Mouse (Mus musculus) forebrain, postnatal 0 days (tissue): ENCODE results near the gene Ctso. TPM values are rescaled to one million over a fixed set of nuclear protein-coding genes. Genes with fewer than 3 reads are reported as not detected.
A peak's percentile ranks its signal among the peaks of the same experiment; 100 is the strongest.

Experiments
- ATAC-seq: fragments of 200-750 bp; cut with Nextera tagmentation; 2 replicates; pipeline ENCODE4 v1.8.0; 2017; ENCODE audit warnings: mild to moderate bottlenecking, moderate library complexity
- DNase-seq: peaks from one replicate; pipeline ENCODE4 v3.0.0-alpha.2; 2015
- H3K27ac ChIP-seq: fragments of 300-500 bp; sonication (generic); 2 replicates; pipeline ENCODE4 v1.5.1; 2014; ENCODE audit warnings: low read depth, mild to moderate bottlenecking, antibody characterized with exemption, low read length, moderate library complexity, mixed read lengths
- H3K27me3 ChIP-seq: fragments of 300-500 bp; sonication (generic); 2 replicates; pipeline ENCODE4 v1.6.1; 2014; ENCODE audit warnings: mild to moderate bottlenecking, low read length, mixed read lengths; ENCODE audit not compliant: insufficient read depth
- H3K36me3 ChIP-seq: fragments of 300-500 bp; sonication (generic); 2 replicates; pipeline ENCODE4 v1.6.1; 2014; ENCODE audit warnings: mild to moderate bottlenecking, moderate library complexity; ENCODE audit not compliant: insufficient read depth
- H3K4me1 ChIP-seq: fragments of 300-500 bp; sonication (generic); 2 replicates; pipeline ENCODE4 v1.6.1; 2014; ENCODE audit warnings: antibody characterized with exemption; ENCODE audit not compliant: insufficient read depth
- H3K4me2 ChIP-seq: fragments of 300-500 bp; sonication (generic); 2 replicates; pipeline ENCODE4 v1.6.1; 2014; ENCODE audit warnings: low read depth, mild to moderate bottlenecking, moderate library complexity
- H3K4me3 ChIP-seq: fragments of 300-500 bp; sonication (generic); 2 replicates; pipeline ENCODE4 v1.5.1; 2014; ENCODE audit warnings: low read depth, low read length, mixed read lengths
- H3K9ac ChIP-seq: fragments of 300-500 bp; sonication (generic); 2 replicates; pipeline ENCODE4 v1.6.1; 2014; ENCODE audit warnings: mild to moderate bottlenecking
- H3K9me3 ChIP-seq: fragments of 300-500 bp; sonication (generic); 2 replicates; pipeline ENCODE4 v1.6.1; 2016; ENCODE audit warnings: low read length
- CTCF ChIP-seq: sonication (generic); IDR thresholded peaks from 2 replicates; pipeline ENCODE4 v1.5.1; 2016; ENCODE audit warnings: antibody characterized with exemption, control low read depth, low read depth
- WGBS: fragments of 180-500 bp; shearing (Covaris S2); extraction: QIAGEN DNeasy Blood & Tissue Kit; methylation state at CpG from one replicate; pipeline ENCODE4 v1.1.7; 2014; 5-methylcytosine and 5-hydroxymethylcytosine counted together
- polyA plus RNA-seq: library from polyadenylated mRNA; unstranded; fragments of >200 nt; fragmentation: Nextera tagmentation; extraction: Ambion mirVana; gene quantifications from 2 replicates; pipeline ENCODE4 v1.2.1, GENCODE M21; 2015
- total RNA-seq: library from RNA; depleted of rRNA; stranded (reverse); fragments of >200 nt; gene quantifications from 2 replicates; pipeline ENCODE4 v1.2.3, GENCODE M21; 2014

The Ctso gene
- total and polyA plus RNA-seq, 2 experiments from 2014 or later = 6.1 to 13.6 TPM

DNA sequence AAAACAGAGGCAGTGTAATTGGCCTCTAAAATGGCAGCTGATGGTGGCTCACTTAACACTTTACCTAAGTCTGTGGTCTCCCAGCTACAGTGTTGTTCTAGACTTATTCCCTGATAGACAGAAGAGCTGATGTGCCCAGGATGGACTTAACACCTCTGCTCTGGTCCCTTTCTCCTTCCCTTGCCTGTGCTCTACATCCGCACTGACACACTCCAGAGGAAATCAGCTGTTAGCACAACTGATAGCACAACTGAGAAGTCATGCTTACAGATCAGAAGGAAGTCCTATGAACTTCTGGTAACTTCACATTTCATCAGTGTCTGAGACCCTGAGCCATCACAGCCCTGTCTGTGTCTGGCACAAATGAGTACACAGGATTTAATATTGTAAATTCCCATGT lies 3.3 kb upstream of the Ctso start:
- Histone ChIP-seq H3K36me3 (no peaks in the 10 kb centered on the region), H3K4me3 (no peak overlapping the region), H3K4me2 (no peak overlapping the region), H3K4me1 (peaks cover 3% of the 10 kb centered on the region; the same call in 1 of the 2 replicates), H3K27me3 (no peaks in the 10 kb centered on the region), H3K9ac (no peak overlapping the region), H3K9me3 (no peaks in the 10 kb centered on the region), H3K27ac (no peak overlapping the region)
- DNase-seq = no peak
- TF ChIP-seq CTCF = no peak
- WGBS = 93% methylated on average over 1 of the region's 1 CpGs
- ATAC-seq = no peak

DNA sequence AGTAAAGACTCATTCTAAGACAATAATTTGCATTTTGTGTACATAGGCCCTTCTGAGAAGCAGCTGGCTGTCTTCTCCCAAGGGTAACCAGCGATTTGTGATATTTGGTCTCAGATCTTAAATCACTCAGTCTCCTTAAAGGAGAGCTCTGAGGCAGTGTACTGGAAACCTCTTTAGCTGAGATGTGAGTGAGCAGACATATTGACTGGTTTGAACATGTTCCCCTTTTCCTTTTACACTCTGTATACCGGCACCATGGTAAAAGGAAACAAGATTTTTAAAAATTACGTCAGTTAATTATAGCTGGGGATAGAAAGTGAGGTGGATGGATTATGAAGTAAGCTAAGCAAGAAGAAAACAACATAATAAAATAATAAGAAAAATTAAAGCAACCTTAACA lies 706 bp upstream of the Ctso start:
- ATAC-seq (no peak), DNase-seq (no peak)
- Histone ChIP-seq H3K4me1 (peaks cover 3% of the 10 kb centered on the region; the same call in 1 of the 2 replicates), H3K4me3 (no peak overlapping the region), H3K27ac (no peak overlapping the region), H3K4me2 (0 out of 2 replicates have a peak overlapping the region, but pooled peaks have one; percentile 66), H3K36me3 (no peaks in the 10 kb centered on the region), H3K9ac (0 out of 2 replicates have a peak overlapping the region, but pooled peaks have one; percentile 75), H3K9me3 (no peaks in the 10 kb centered on the region), H3K27me3 (no peaks in the 10 kb centered on the region)
- no peak for TF ChIP-seq CTCF
- 61% methylated on average over 3 of the region's 3 CpGs for WGBS

DNA sequence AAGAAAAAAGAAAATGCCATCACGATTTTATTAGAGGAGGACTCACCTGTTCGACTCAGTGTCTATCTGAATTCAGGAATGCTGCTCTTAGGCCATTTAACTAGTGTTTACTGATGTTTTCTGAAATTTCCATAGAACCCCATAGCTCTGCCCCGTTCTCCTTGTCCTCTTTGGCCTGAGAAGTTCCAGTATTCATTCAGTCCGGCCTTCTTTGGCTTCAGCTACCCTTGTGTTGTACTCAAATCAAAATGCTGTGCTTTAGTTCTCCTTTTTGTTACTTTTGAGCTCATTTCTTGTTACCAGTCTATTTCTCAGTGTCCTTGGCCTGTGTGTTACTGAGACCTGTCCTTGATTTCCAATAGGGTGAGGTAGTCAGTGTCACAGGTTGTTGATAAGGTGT lies 947 bp downstream of the Ctso start:
- no peak for ATAC-seq
- Histone ChIP-seq H3K9me3 (no peaks in the 10 kb centered on the region), H3K9ac (no peak overlapping the region), H3K36me3 (no peaks in the 10 kb centered on the region), H3K4me1 (peaks cover 3% of the 10 kb centered on the region; the same call in 1 of the 2 replicates), H3K27me3 (no peaks in the 10 kb centered on the region), H3K27ac (no peak overlapping the region), H3K4me2 (no peak overlapping the region), H3K4me3 (no peak overlapping the region)
- no peak for DNase-seq
- WGBS = 78% methylated on average over 4 of the region's 4 CpGs
- no peak for TF ChIP-seq CTCF

DNA sequence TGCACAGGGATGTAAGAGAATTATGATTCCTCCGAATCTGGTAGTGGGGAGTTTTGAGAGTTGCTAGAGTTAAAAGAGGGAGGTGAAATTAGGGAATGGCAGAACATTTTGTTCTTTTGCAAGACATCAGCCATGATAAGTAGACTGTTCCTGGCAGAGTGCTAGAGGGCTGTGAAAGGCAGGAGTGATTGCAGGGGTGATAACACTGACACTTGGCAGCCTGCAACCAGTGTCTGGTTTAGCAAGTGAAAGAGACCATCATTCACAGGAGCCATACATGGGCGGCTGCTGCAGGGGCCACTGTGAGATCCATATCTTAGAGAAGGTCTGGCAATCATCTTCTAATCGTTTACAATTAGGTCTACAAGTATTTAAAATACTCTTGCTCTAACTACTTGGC lies 6.5 kb downstream of the Ctso start:
- 79% methylated on average over 3 of the region's 3 CpGs for WGBS
- Histone ChIP-seq H3K4me3 (no peak overlapping the region), H3K9me3 (no peaks in the 10 kb centered on the region), H3K9ac (no peak overlapping the region), H3K27me3 (no peaks in the 10 kb centered on the region), H3K27ac (no peak overlapping the region), H3K36me3 (no peaks in the 10 kb centered on the region), H3K4me2 (no peak overlapping the region), H3K4me1 (no peaks in the 10 kb centered on the region)
- ATAC-seq (no peak), DNase-seq (no peak)
- no peak for TF ChIP-seq CTCF

DNA sequence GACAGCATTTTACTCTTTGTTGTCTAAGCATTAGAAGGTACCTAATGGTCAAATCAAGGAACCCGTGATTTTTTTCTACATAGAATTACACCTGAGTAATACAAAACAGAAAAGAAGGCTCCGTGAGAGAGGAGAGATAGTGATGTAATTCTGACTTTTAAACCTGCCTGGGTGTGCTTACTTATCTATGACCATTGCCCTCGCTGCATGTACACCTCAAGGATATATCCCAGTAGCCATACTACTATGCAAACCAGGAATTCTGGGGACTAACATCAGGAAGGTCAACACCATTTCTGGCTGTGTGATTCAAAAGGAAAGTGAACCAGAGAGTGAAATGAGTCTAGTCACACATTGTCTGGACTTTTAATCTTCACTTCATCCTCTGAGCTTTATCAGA lies 9.9 kb downstream of the Ctso start:
- Histone ChIP-seq H3K27me3 (no peaks in the 10 kb centered on the region), H3K36me3 (no peaks in the 10 kb centered on the region), H3K4me2 (no peak overlapping the region), H3K4me1 (no peaks in the 10 kb centered on the region), H3K4me3 (no peak overlapping the region), H3K9me3 (no peaks in the 10 kb centered on the region), H3K9ac (no peak overlapping the region), H3K27ac (no peak overlapping the region)
- WGBS = 91% methylated on average over 3 of the region's 3 CpGs
- no peak for ATAC-seq
- DNase-seq = no peak
- no peak for TF ChIP-seq CTCF

DNA sequence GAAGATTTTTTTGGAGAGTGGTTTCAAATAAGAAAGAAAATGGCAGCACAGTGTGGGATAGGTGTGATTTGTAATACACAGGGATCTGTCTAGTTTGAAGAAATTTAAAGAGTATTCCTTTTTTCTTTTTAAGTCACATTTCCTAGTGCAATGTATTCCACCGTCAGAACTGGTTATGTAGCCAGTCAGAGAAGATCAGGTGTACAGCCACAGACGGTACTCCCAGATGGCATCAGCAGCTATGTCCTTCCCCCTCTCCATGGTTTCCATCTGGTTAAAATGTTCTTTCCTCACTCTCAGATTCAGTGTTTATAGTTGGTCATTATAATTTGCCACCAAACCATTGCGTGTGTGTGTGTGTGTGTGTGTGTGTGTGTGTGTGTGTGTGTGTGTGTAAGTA lies 10.7 kb downstream of the Ctso start:
- no peak for ATAC-seq
- Histone ChIP-seq H3K4me1 (no peaks in the 10 kb centered on the region), H3K4me3 (no peak overlapping the region), H3K36me3 (no peaks in the 10 kb centered on the region), H3K4me2 (no peak overlapping the region), H3K9ac (no peak overlapping the region), H3K27ac (no peak overlapping the region), H3K27me3 (no peaks in the 10 kb centered on the region), H3K9me3 (no peaks in the 10 kb centered on the region)
- WGBS = 75% methylated on average over 3 of the region's 3 CpGs
- no peak for TF ChIP-seq CTCF
- DNase-seq = no peak

DNA sequence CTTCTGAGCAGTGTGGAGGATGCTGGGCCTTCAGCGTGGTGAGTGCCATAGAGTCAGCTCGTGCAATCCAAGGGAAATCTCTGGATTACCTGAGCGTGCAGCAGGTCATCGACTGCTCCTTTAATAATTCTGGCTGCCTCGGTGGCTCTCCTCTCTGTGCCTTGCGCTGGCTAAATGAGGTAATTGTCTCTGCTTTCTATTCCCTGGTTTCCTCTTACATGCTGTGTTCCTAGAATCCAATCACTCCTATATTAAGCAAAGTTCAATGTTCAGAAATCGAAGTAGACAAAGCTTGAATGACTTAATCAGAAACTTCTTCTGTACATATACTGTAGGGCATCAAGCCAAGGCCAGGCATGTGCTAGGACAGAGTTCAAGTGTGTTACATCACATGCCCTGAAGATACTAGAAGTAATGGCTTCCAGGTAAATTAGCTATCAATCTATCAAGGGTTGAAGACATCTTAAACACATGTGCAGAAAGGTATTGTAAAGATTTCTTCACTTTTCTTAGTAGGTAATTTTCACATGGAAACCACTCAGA lies 12.5 kb downstream of the Ctso start:
- no peaks in the 10 kb centered on the region for H3K9me3 ChIP-seq
- 91% methylated on average over 7 of the region's 7 CpGs for WGBS
- TF ChIP-seq CTCF = no peak
- H3K27ac ChIP-seq = no peak overlapping the region
- H3K27me3 ChIP-seq = no peaks in the 10 kb centered on the region
- no peak overlapping the region for H3K9ac ChIP-seq
- no peak overlapping the region for H3K4me3 ChIP-seq
- H3K4me2 ChIP-seq = no peak overlapping the region
- DNase-seq (no peak), ATAC-seq (no peak)
- no peaks in the 10 kb centered on the region for H3K4me1 ChIP-seq
- no peaks in the 10 kb centered on the region for H3K36me3 ChIP-seq

DNA sequence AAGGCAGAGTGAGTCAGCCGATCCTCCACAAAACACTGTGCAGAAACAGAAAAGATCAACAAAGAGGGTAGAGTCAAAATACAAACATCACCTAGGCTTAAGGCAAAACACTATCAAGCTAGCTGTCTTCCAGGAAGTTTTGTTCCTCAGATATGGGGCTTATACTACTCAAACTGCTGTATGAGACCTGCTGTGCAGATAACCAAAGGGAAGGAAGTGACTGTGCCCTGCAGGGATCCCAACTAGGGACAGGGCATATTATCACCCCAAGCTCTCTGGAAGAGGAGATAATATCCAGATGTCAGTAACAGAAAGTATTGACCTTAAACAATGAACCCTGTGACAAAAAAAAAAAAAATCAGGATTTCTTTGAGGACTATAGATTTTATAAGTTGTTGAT lies 16.6 kb downstream of the Ctso start:
- H3K27me3 ChIP-seq = no peaks in the 10 kb centered on the region
- 90% methylated on average over 1 of the region's 1 CpGs for WGBS
- ATAC-seq (no peak), DNase-seq (no peak)
- no peak for TF ChIP-seq CTCF
- H3K9ac ChIP-seq = no peak overlapping the region
- no peaks in the 10 kb centered on the region for H3K9me3 ChIP-seq
- no peaks in the 10 kb centered on the region for H3K36me3 ChIP-seq
- no peak overlapping the region for H3K4me3 ChIP-seq
- no peak overlapping the region for H3K27ac ChIP-seq
- H3K4me2 ChIP-seq = no peak overlapping the region
- H3K4me1 ChIP-seq = no peaks in the 10 kb centered on the region
